Mouse (Mus musculus) C2C12 (cell line): Measurements from ENCODE around the gene Cavin2.

Experiments
- CTCF ChIP-seq: IDR thresholded peaks from one replicate; pipeline ENCODE4 v1.5.1; 2011; ENCODE audit not compliant: control insufficient read depth, insufficient read depth, insufficient read length
- MAX ChIP-seq: IDR thresholded peaks from one replicate; pipeline ENCODE4 v1.6.1; 2011; ENCODE audit warnings: mild to moderate bottlenecking, control low read depth
- USF1 ChIP-seq: IDR thresholded peaks from one replicate; pipeline ENCODE4 v1.6.1; 2011; ENCODE audit warnings: low read depth, mild to moderate bottlenecking, control low read depth, moderate library complexity

DNA sequence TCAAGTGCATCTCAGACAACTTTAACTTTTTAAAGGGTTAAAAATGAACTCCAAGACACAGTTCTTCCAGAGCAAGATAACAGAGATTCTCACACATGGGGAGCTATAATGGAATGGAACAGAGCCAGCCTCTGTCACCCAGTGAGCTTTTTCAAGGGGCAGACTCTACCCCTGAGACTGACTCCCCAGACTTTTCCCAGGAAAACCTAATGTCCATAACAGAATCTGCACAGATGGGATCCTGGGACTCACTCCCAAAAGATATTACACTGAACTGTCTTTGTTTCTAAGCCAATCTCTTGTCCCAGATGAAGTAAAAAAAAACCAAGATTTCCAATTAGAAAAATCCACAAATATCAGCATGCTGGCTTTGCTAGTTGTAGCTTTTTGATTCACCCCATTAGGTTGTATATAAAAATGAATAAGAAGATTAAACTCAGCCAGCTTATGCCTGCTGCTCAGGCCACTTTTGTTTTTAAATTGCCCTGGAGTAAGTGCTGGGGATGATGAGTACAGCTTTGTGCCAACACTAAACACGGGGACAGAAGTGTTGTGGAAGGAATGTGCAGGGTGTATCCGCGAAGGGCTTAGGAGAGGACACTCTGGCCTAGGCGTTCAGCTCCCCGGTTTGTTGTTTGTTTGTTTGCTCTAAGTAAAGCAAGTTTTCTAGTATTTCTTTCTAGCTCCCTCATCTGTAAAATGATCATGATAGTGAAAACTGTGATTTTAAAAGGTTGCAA lies 18.6 kb upstream of the Cavin2 start:
- no peak for TF ChIP-seq CTCF
- TF ChIP-seq USF1, result no peak
- TF ChIP-seq MAX, result no peak
